Mouse (Mus musculus): ENCODE measurements around the gene Pih1d1. TPM values are rescaled to one million over a fixed set of nuclear protein-coding genes. Genes with fewer than 3 reads are reported as not detected.
"Not testable (repeated sequence)": the region's sequence is repeated elsewhere in the genome, so short reads cannot be mapped to it uniquely, and the experiment has no call there.

Pih1d1 gene
- polyA plus RNA-seq (2015; fragmentation: Nextera tagmentation; extraction: Ambion mirVana) = 87.1 and 90.0 TPM in 2 replicates

- Histone ChIP-seq H3K27ac (peak within 1 kb of the TSS; percentile 96), H3K9ac (peak within 1 kb of the TSS; percentile 71), H3K9me3 (no peaks in the 10 kb centered on the region), H3K27me3 (replicated peaks) (no peaks in the 10 kb centered on the region), H3K4me1 (peaks cover 18% of the 10 kb centered on the region), H3K4me2 (peak within 1 kb of the TSS; percentile 69), H3K4me3 (peak within 1 kb of the TSS; percentile 66), H3K36me3 (replicated peaks) (0 out of 2 replicates have a peak, but pooled peaks cover 2% of the 10 kb centered on the region)
- 5% methylated on average over 69 of the region's 69 CpGs for WGBS
- ATAC-seq (replicated peaks) = peak; percentile 96
Measured at GRCm38 (mm10) chr7:45154096-45154992, at the start of gene Pih1d1, which contains the start of gene Aldh16a1. Gene Pih1d1 (plus strand): TSS chr7:45154303. Gene Aldh16a1 (minus strand): TSS chr7:45154584.

GRCm38 (mm10) chr7:45104941-45105340 is 49.2 kb upstream of the Pih1d1 start:
- H3K27me3 ChIP-seq (replicated peaks) = no peaks in the 10 kb centered on the region
- 77% methylated on average over 5 of the region's 5 CpGs for WGBS
- H3K27ac ChIP-seq = no peak overlapping the region
- no peak overlapping the region for H3K9ac ChIP-seq
- no peak for ATAC-seq (replicated peaks)
- no peaks in the 10 kb centered on the region for H3K36me3 ChIP-seq (replicated peaks)
- H3K4me1 ChIP-seq = no peaks in the 10 kb centered on the region
- no peak overlapping the region for H3K4me2 ChIP-seq
- H3K9me3 ChIP-seq = no peaks in the 10 kb centered on the region
- no peak overlapping the region for H3K4me3 ChIP-seq

DNA sequence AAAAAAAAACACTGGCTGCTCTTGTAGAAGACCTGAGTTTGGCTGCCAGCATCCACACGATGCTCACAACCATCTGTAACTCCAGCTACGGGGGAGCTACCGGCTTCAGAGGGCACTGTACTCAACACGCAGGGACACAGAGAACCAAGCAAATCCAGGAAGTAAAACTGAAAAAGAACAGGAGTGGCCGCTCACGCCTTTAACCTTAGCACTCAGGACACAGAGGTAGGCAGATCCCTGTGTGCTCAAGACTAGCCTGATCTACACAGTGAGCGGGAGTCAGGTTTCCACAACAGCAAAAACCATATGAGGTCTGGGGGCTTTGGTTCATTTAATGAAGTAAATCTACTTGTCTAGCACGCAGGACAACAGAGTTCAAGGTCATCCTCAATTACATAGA is 48.6 kb upstream of the Pih1d1 start:
- Histone ChIP-seq H3K4me3 (no peak overlapping the region), H3K9me3 (no peaks in the 10 kb centered on the region), H3K4me2 (no peak overlapping the region), H3K4me1 (no peaks in the 10 kb centered on the region), H3K27me3 (replicated peaks) (no peaks in the 10 kb centered on the region), H3K9ac (no peak overlapping the region), H3K27ac (no peak overlapping the region), H3K36me3 (replicated peaks) (no peaks in the 10 kb centered on the region)
- 78% methylated on average over 8 of the region's 8 CpGs for WGBS
- no peak for ATAC-seq (replicated peaks)

GRCm38 (mm10) chr7:45106441-45106840 is 47.7 kb upstream of the Pih1d1 start:
- Histone ChIP-seq H3K36me3 (replicated peaks) (no peaks in the 10 kb centered on the region), H3K9me3 (no peaks in the 10 kb centered on the region), H3K9ac (no peak overlapping the region), H3K4me1 (no peaks in the 10 kb centered on the region), H3K27ac (no peak overlapping the region), H3K4me3 (no peak overlapping the region), H3K4me2 (no peak overlapping the region), H3K27me3 (replicated peaks) (no peaks in the 10 kb centered on the region)
- 15% methylated on average over 6 of the region's 6 CpGs for WGBS
- no peak for ATAC-seq (replicated peaks)

- Histone ChIP-seq H3K27ac (no peak overlapping the region), H3K9ac (no peak overlapping the region), H3K9me3 (no peaks in the 10 kb centered on the region), H3K36me3 (replicated peaks) (no peaks in the 10 kb centered on the region), H3K4me1 (no peaks in the 10 kb centered on the region), H3K4me3 (no peak overlapping the region), H3K4me2 (no peak overlapping the region), H3K27me3 (replicated peaks) (no peaks in the 10 kb centered on the region)
- 40% methylated on average over 5 of the region's 5 CpGs for WGBS
- ATAC-seq (replicated peaks) = no peak
Measured at GRCm38 (mm10) chr7:45107052-45107645, 47.0 kb upstream of the Pih1d1 start.

DNA sequence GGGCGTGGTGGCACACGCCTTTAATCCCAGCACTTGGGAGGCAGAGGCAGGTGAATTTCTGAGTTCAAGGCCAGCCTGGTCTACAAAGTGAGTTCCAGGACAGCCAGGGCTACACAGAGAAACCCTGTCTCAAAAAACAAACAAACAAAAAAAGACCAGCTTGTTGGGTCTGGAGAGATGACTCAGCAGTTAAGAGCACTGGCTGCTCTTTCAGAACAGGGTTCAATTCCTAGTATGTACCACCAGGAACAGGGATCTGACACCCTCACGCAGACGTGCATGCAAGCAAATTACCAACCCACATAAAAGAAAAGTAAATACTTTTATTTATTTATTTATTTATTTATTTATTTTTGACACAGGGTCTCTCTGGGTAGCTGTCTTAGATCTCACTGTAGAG is 44.0 kb upstream of the Pih1d1 start:
- H3K4me3 ChIP-seq; H3K4me1 ChIP-seq; ATAC-seq (replicated peaks); H3K36me3 ChIP-seq (replicated peaks); H3K9ac ChIP-seq; H3K27me3 ChIP-seq (replicated peaks); H3K27ac ChIP-seq; H3K9me3 ChIP-seq; H3K4me2 ChIP-seq: not testable (repeated sequence)
- WGBS = 87% methylated on average over 4 of the region's 4 CpGs

- no peaks in the 10 kb centered on the region for H3K27me3 ChIP-seq (replicated peaks)
- 68% methylated on average over 2 of the region's 2 CpGs for WGBS
- no peaks in the 10 kb centered on the region for H3K4me1 ChIP-seq
- no peak overlapping the region for H3K4me3 ChIP-seq
- no peaks in the 10 kb centered on the region for H3K9me3 ChIP-seq
- H3K4me2 ChIP-seq = no peak overlapping the region
- H3K27ac ChIP-seq = no peak overlapping the region
- H3K9ac ChIP-seq = no peak overlapping the region
- no peaks in the 10 kb centered on the region for H3K36me3 ChIP-seq (replicated peaks)
- ATAC-seq (replicated peaks) = no peak
Measured at GRCm38 (mm10) chr7:45111940-45112339, 42.2 kb upstream of the Pih1d1 start.

GRCm38 (mm10) chr7:45112529-45112928 is 41.6 kb upstream of the Pih1d1 start:
- 75% methylated on average over 3 of the region's 3 CpGs for WGBS
- Histone ChIP-seq H3K4me3 (no peak overlapping the region), H3K27me3 (replicated peaks) (no peaks in the 10 kb centered on the region), H3K4me1 (no peaks in the 10 kb centered on the region), H3K9me3 (no peaks in the 10 kb centered on the region), H3K36me3 (replicated peaks) (no peaks in the 10 kb centered on the region), H3K27ac (no peak overlapping the region), H3K4me2 (no peak overlapping the region), H3K9ac (no peak overlapping the region)
- ATAC-seq (replicated peaks) = no peak

DNA sequence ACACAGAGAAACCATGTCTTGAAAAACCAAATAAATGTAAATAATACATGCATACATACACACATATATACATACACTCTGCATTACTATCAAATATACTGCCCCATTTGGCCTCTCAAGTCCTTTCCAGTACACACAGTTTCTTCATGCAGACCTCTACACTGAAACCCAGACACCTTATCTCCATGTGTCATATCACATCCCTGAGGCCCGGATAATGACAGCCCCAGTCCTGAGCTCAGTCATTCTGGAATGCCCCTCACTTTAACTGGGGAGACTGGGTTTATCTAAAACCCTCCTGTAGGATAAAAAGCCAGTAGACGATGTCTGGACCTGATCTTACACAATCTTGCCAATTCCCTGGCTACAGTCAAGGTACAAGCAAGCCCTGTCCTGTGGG is 40.6 kb upstream of the Pih1d1 start:
- Histone ChIP-seq H3K4me2 (no peak overlapping the region), H3K4me3 (no peak overlapping the region), H3K9me3 (no peaks in the 10 kb centered on the region), H3K27ac (no peak overlapping the region), H3K9ac (no peak overlapping the region), H3K36me3 (replicated peaks) (0 out of 2 replicates have a peak, but pooled peaks cover 5% of the 10 kb centered on the region), H3K27me3 (replicated peaks) (no peaks in the 10 kb centered on the region), H3K4me1 (no peaks in the 10 kb centered on the region)
- ATAC-seq (replicated peaks) = no peak
- 84% methylated on average over 2 of the region's 2 CpGs for WGBS

DNA sequence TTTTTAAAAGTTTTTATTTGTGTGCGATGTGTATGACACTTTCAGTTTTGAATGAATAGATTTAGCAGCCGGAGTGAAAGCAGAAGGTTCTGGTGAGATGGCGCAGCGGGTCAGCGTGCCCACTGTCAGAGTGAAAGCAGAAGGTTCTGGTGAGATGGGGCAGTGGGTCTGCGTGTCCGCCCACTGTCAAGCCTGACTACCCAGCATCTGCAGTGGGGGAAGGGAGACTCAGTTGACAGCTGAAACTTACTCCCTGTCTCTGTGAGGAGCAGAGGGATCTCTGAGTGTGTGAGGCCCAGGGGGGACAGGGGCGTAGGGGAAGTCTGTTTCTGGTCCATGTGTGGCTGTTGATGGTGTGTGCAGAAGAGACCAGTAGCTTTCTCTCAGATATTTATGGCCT is 36.5 kb upstream of the Pih1d1 start:
- 80% methylated on average over 8 of the region's 8 CpGs for WGBS
- H3K4me3 ChIP-seq = no peak overlapping the region
- H3K4me2 ChIP-seq = no peak overlapping the region
- H3K36me3 ChIP-seq (replicated peaks) = peaks cover 38% of the 10 kb centered on the region
- no peaks in the 10 kb centered on the region for H3K9me3 ChIP-seq
- no peak overlapping the region for H3K9ac ChIP-seq
- H3K4me1 ChIP-seq = peaks cover 5% of the 10 kb centered on the region
- ATAC-seq (replicated peaks) = no peak
- no peaks in the 10 kb centered on the region for H3K27me3 ChIP-seq (replicated peaks)
- H3K27ac ChIP-seq = no peak overlapping the region

- Histone ChIP-seq H3K36me3 (replicated peaks) (peaks cover 38% of the 10 kb centered on the region), H3K9ac (no peak overlapping the region), H3K27me3 (replicated peaks) (no peaks in the 10 kb centered on the region), H3K4me1 (peaks cover 13% of the 10 kb centered on the region), H3K27ac (no peak overlapping the region), H3K4me3 (no peak overlapping the region), H3K9me3 (no peaks in the 10 kb centered on the region), H3K4me2 (no peak overlapping the region)
- no peak for ATAC-seq (replicated peaks)
- 90% methylated on average over 6 of the region's 6 CpGs for WGBS
Measured at GRCm38 (mm10) chr7:45118336-45118735, 35.8 kb upstream of the Pih1d1 start.

GRCm38 (mm10) chr7:45119780-45120709 is 34.1 kb upstream of the Pih1d1 start:
- H3K4me3 ChIP-seq = no peak overlapping the region
- H3K27ac ChIP-seq = no peak overlapping the region
- H3K27me3 ChIP-seq (replicated peaks) = no peaks in the 10 kb centered on the region
- no peak overlapping the region for H3K4me2 ChIP-seq
- H3K9ac ChIP-seq = no peak overlapping the region
- H3K36me3 ChIP-seq (replicated peaks) = peaks cover 38% of the 10 kb centered on the region
- peaks cover 20% of the 10 kb centered on the region for H3K4me1 ChIP-seq
- 77% methylated on average over 5 of the region's 5 CpGs for WGBS
- no peak for ATAC-seq (replicated peaks)
- H3K9me3 ChIP-seq = no peaks in the 10 kb centered on the region
